Mouse (Mus musculus): ENCODE results near the gene Tnks2. TPM values are rescaled to one million over a fixed set of nuclear protein-coding genes. Genes with fewer than 3 reads are reported as not detected.

Gene Tnks2
- polyA plus RNA-seq, 1 experiment from 2014 or later, result 63.7 TPM

- Histone ChIP-seq H3K27me3 (no peaks in the 10 kb centered on the region), H3K9me3 (no peaks in the 10 kb centered on the region), H3K9ac (replicated peaks) (no peak overlapping the region), H3K36me3 (peaks cover 70% of the 10 kb centered on the region), H3K4me2 (replicated peaks) (no peak overlapping the region), H3K27ac (no peak overlapping the region), H3K4me3 (replicated peaks) (no peak overlapping the region), H3K4me1 (replicated peaks) (no peaks in the 10 kb centered on the region)
- no peak for ATAC-seq
- 79% methylated on average over 2 of the region's 2 CpGs for WGBS
Measured at GRCm38 (mm10) chr19:36874651-36875050, 40.6 kb downstream of the Tnks2 start.

DNA sequence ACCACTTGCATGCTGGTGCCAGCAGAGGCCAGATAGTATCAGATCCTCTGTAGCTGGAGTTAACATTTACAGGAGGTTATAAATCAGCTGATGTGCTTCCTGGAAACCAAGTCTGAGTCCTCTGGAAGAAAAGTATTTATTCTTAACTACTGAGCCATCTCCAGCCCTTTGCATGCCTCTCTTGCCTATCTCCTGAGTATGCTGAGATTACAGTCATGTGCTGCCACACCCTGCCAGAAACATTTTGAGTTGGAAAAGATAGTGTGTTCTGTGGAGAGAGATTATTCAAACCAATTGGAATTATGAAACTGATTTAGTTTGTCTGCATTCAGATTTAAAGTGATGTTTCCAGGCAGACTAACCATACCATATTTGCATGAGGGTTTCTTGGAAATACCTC is 43.3 kb downstream of the Tnks2 start:
- no peaks in the 10 kb centered on the region for H3K4me1 ChIP-seq (replicated peaks)
- H3K9me3 ChIP-seq, result no peaks in the 10 kb centered on the region
- no peaks in the 10 kb centered on the region for H3K27me3 ChIP-seq
- H3K4me3 ChIP-seq (replicated peaks), result no peak overlapping the region
- H3K4me2 ChIP-seq (replicated peaks), result no peak overlapping the region
- H3K9ac ChIP-seq (replicated peaks), result no peak overlapping the region
- no peak for ATAC-seq
- peaks cover 80% of the 10 kb centered on the region for H3K36me3 ChIP-seq
- H3K27ac ChIP-seq, result no peak overlapping the region

GRCm38 (mm10) chr19:36878743-36879495 is 44.9 kb downstream of the Tnks2 start:
- Histone ChIP-seq H3K36me3 (peaks cover 82% of the 10 kb centered on the region), H3K27ac (no peak overlapping the region), H3K27me3 (no peaks in the 10 kb centered on the region), H3K4me1 (replicated peaks) (no peaks in the 10 kb centered on the region), H3K4me2 (replicated peaks) (no peak overlapping the region), H3K9me3 (no peaks in the 10 kb centered on the region), H3K9ac (replicated peaks) (no peak overlapping the region), H3K4me3 (replicated peaks) (no peak overlapping the region)
- 85% methylated on average over 11 of the region's 11 CpGs for WGBS
- no peak for ATAC-seq

DNA sequence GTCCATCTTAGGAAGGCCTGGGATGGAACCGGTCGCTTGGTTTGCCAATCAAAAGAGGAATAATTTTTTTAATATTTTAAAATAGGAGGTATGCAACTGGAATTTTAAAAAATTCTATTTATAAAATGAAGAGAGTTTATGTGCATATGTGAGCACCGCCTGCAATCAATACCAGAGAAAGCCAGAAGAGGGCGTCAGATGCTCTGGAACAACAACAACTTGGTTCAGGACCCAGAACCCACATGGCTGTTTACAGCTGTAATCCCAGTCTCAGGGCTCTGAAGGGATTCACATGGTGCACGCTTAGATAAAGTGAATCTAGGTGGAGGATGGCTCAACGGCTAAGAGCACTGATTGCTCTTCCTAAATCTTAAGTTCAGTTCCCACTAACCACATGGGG is 49.1 kb downstream of the Tnks2 start:
- Histone ChIP-seq H3K4me1 (replicated peaks) (no peaks in the 10 kb centered on the region), H3K9me3 (no peaks in the 10 kb centered on the region), H3K9ac (replicated peaks) (no peak overlapping the region), H3K4me2 (replicated peaks) (no peak overlapping the region), H3K27ac (no peak overlapping the region), H3K4me3 (replicated peaks) (no peak overlapping the region), H3K36me3 (peaks cover 81% of the 10 kb centered on the region), H3K27me3 (no peaks in the 10 kb centered on the region)
- WGBS, result 76% methylated on average over 6 of the region's 6 CpGs
- 0 out of 2 replicates have a peak, but pooled peaks have one; percentile 17 for ATAC-seq

DNA sequence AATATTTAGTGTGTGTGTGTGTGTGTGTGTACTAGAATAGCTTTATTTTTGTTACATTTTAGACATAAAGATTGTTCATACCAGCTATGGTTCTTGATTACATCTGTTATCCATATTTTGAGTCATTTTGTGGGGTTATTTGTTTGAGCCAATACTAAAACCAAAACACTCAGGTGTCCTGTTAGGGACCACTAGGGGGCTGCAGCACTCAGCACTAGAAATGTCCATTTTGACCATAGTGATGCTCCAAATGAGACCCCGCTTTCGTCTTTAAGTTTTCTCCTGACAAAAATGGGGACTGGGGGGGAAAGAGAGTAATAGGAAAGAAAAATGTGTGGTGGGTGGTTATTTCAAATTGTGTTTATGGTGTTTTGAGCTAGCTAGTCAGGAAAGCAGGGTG is 52.3 kb downstream of the Tnks2 start:
- Histone ChIP-seq H3K27me3 (no peaks in the 10 kb centered on the region), H3K4me2 (replicated peaks) (no peak overlapping the region), H3K9me3 (no peaks in the 10 kb centered on the region), H3K9ac (replicated peaks) (no peak overlapping the region), H3K36me3 (peaks cover 87% of the 10 kb centered on the region), H3K4me3 (replicated peaks) (no peak overlapping the region), H3K4me1 (replicated peaks) (no peaks in the 10 kb centered on the region), H3K27ac (no peak overlapping the region)
- 78% methylated on average over 2 of the region's 2 CpGs for WGBS
- no peak for ATAC-seq

GRCm38 (mm10) chr19:36887706-36888105 is 53.7 kb downstream of the Tnks2 start:
- Histone ChIP-seq H3K36me3 (peaks cover 86% of the 10 kb centered on the region), H3K4me2 (replicated peaks) (no peak overlapping the region), H3K9me3 (no peaks in the 10 kb centered on the region), H3K4me3 (replicated peaks) (no peak overlapping the region), H3K4me1 (replicated peaks) (no peaks in the 10 kb centered on the region), H3K27ac (no peak overlapping the region), H3K9ac (replicated peaks) (no peak overlapping the region), H3K27me3 (no peaks in the 10 kb centered on the region)
- ATAC-seq, result no peak
- 45% methylated on average over 3 of the region's 3 CpGs for WGBS

GRCm38 (mm10) chr19:36891746-36892145 is 57.7 kb downstream of the Tnks2 start:
- WGBS, result over 99% methylated on average over 3 of the region's 3 CpGs
- Histone ChIP-seq H3K36me3 (peaks cover 75% of the 10 kb centered on the region), H3K27ac (no peak overlapping the region), H3K9ac (replicated peaks) (no peak overlapping the region), H3K27me3 (no peaks in the 10 kb centered on the region), H3K4me1 (replicated peaks) (peaks cover 10% of the 10 kb centered on the region), H3K4me2 (replicated peaks) (no peak overlapping the region), H3K4me3 (replicated peaks) (no peak overlapping the region), H3K9me3 (no peaks in the 10 kb centered on the region)
- no peak for ATAC-seq

DNA sequence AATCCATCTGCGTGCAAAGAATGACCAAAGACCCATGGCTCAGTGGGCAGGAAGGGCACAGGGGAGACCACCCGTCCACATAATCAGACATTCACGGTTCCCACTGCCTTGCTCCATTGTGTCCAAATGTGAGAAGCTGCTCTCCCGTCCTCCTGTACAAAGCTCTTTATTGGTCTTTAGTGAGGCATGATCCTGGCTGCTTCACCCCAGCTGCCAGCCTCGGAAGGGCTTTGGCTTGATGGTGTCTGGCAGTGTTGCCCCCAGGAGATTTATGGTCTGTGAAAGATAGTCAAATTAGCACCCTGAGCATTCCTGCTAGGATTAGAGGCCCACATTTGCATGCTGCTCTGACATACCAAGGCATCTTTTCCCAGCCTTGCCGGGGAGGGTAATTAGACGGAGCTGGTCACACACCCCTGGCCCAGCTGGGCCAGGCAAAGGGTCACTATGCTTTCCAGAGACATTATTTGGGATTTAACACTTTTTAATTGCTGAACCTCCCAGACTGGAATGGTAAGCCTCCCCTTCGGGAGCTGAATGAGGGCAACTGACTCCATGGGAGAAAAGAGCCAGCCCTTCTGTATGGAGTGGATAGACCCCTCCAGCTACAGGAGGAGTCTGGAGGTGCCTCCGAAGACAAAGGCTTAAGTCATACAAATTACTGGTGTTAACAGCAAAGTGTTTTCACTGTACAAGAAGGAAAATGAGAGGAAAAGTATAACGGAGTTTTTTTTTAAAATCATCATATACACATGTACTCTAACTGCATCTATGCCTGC is 62.9 kb downstream of the Tnks2 start:
- Histone ChIP-seq H3K9ac (replicated peaks) (peak overlapping the region; percentile 48), H3K4me3 (replicated peaks) (no peak overlapping the region), H3K27me3 (no peaks in the 10 kb centered on the region), H3K9me3 (no peaks in the 10 kb centered on the region), H3K4me2 (replicated peaks) (0 out of 2 replicates have a peak overlapping the region, but pooled peaks have one; percentile 11), H3K27ac (peak overlapping the region; percentile 78), H3K36me3 (peaks cover 27% of the 10 kb centered on the region), H3K4me1 (replicated peaks) (peaks cover 17% of the 10 kb centered on the region)
- ATAC-seq, result peak; percentile 93
- 3% methylated on average over 10 of the region's 10 CpGs for WGBS

DNA sequence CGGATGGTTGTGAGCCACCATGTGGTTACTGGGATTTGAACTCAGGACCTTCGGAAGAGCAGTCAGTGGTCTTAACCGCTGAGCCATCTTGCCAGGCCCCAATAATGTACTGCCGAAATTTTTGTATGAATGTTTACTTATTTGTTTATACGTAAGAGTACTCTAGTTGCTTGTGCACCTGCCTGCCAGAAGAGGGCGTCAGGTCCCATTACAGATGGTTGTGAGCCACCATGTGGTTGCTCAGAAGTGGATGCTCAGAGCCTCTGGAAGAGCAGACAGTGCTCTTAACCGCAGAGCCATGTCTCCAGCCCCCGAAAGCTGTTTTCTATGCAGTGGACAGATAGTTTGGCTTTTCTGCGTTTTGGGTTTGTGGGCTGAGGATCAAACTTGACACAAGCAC is 63.7 kb downstream of the Tnks2 start:
- 45% methylated on average over 9 of the region's 9 CpGs for WGBS
- ATAC-seq, result no peak

DNA sequence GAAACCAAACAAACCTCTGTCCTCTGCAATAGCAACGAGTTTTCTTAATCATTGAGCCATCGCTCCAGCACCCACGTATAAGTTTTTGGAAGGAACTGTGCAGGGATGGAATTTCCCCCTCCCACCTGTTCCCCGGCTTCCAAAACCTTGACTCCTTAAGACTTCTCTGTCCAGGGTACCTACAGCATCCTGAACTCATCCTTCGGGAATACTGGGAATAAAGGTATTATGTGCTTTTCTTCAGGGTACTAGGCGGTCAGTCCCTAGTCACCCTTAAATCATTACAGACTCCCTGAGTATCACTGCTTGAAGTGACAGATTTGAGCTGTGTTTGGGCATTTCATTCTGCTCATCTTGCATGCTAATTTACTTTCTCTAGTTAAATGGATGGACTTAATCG is 69.3 kb downstream of the Tnks2 start:
- Histone ChIP-seq H3K4me1 (replicated peaks) (peaks cover 16% of the 10 kb centered on the region), H3K9ac (replicated peaks) (peak overlapping the region; percentile 67; the same call in 1 of the 2 replicates), H3K4me3 (replicated peaks) (peak overlapping the region; percentile 48), H3K9me3 (no peaks in the 10 kb centered on the region), H3K4me2 (replicated peaks) (peak overlapping the region; percentile 72), H3K27me3 (no peaks in the 10 kb centered on the region; the same call in 1 of the 2 replicates), H3K27ac (peak overlapping the region; percentile 80), H3K36me3 (no peaks in the 10 kb centered on the region)
- 35% methylated on average over 7 of the region's 7 CpGs for WGBS
- ATAC-seq, result no peak

More for the DNA sequence above, 63.7 kb downstream of the Tnks2 start:
- Histone ChIP-seq H3K27ac (peak overlapping the region; percentile 78), H3K4me2 (replicated peaks) (no peak overlapping the region), H3K9ac (replicated peaks) (no peak overlapping the region), H3K4me1 (replicated peaks) (peaks cover 17% of the 10 kb centered on the region), H3K4me3 (replicated peaks) (no peak overlapping the region), H3K27me3 (no peaks in the 10 kb centered on the region; the same call in 1 of the 2 replicates), H3K9me3 (no peaks in the 10 kb centered on the region), H3K36me3 (peaks cover 21% of the 10 kb centered on the region)

- peak; percentile 93 for ATAC-seq
- H3K27ac ChIP-seq, result peak overlapping the region; percentile 80
- no peaks in the 10 kb centered on the region; the same call in 1 of the 2 replicates for H3K27me3 ChIP-seq
- H3K4me3 ChIP-seq (replicated peaks), result peak overlapping the region; percentile 48
- H3K9me3 ChIP-seq, result no peaks in the 10 kb centered on the region
- H3K36me3 ChIP-seq, result no peaks in the 10 kb centered on the region
- under 1% methylated on average over 41 of the region's 41 CpGs for WGBS
- H3K4me1 ChIP-seq (replicated peaks), result peaks cover 16% of the 10 kb centered on the region
- peak overlapping the region; percentile 72 for H3K4me2 ChIP-seq (replicated peaks)
- H3K9ac ChIP-seq (replicated peaks), result peak overlapping the region; percentile 67
Measured at GRCm38 (mm10) chr19:36904211-36905007, 70.4 kb downstream of the Tnks2 start.

DNA sequence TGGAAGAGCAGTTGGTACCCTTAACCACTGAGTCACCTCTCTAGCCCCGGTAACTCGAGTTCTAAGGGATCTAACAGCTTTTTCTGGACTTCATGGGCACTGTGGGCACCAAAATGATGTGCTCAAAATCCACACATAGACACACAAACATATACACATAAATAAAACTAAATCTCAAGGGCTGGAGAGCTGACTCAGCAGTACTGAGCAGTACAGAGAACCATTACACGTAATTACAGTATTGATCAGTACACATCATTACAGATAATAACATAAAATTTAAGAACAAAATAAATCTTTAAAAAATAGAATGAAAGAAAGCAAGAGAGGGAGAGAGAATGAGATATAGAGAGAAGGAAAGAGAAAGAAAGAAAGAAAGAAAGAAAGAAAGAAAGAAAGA is 75.1 kb downstream of the Tnks2 start:
- no peak overlapping the region for H3K9ac ChIP-seq (replicated peaks)
- H3K4me1 ChIP-seq (replicated peaks), result peaks cover 17% of the 10 kb centered on the region
- no peak for ATAC-seq
- peaks cover 9% of the 10 kb centered on the region for H3K27me3 ChIP-seq
- 81% methylated on average over 3 of the region's 3 CpGs for whole genome bisulfite sequencing
- no peak overlapping the region for H3K4me2 ChIP-seq (replicated peaks)
- H3K4me3 ChIP-seq (replicated peaks), result no peak overlapping the region
- no peak overlapping the region for H3K27ac ChIP-seq
- H3K36me3 ChIP-seq, result no peaks in the 10 kb centered on the region
- H3K9me3 ChIP-seq, result no peaks in the 10 kb centered on the region

Measured in midbrain, embryonic 13.5 days (tissue).